Mouse (Mus musculus): ENCODE data around the gene Slc22a2.
A peak's percentile ranks its signal among the peaks of the same experiment; 100 is the strongest.
"Not testable (repeated sequence)": the region's sequence is repeated elsewhere in the genome, so short reads cannot be mapped to it uniquely, and the experiment has no call there.

Gene Slc22a2

DNA sequence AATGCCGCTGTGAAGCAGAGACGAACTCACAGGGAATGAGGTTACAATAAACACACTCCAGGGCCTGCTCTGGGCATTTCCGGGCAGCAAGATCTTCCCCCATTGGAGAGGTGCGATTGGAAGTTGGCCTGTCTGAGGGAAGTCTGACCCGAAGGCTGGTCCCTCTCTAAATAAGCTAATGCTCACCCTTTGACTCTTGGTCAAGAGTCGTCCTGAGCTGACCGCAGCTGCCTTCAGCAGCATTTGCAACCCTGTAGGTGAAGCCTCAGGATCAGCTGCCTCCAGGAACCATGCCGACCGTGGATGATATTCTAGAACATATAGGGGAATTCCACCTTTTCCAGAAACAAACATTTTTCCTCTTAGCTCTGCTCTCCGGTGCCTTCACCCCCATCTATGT lies at the start of gene Slc22a2:
Gene Slc22a2, plus strand, starts transcription at position 142 of the 400 bp plus-strand sequence.
- no peak for DNase-seq (ENCODE audit: low spot score in 2 of 2)

DNA sequence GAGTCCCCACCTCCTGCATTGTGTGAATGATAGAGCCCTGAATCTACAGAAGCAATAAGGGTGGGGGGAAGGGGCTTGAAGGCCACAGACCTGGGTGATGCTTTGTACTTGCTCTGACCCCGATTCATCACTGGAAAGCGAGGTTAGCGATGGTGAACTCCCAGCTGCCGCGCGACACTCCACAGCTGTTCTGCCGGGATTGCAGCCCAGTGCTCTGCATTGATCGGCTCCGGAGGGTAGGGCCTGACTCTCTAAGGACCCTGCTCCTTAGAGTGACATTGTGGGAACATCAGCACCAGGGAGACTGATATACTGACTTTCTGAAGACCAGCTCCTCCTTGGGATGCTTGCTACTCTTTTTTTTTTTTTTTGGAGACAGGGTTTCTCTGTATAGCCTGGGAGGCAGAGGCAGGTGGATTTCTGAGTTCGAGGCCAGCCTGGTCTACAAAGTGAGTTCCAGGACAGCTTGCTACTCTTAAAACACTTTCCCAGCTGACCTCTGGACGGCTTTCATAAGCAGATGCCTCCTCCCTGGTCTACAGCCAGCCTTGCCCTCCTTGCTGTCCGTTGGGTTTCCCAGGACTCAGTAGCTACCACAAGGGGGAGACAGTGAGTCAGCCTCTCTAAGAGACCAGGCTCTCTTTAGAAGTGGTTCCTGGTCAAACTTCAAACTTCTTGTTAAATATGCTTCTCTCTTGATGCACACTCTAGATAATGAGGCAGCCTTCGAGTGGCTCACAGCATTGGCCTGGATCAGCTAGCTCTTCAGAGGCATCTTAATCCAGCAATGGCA lies 49.4 kb upstream of the Slc22a2 start:
- peak in 1 of 2 experiments; percentile 47 for DNase-seq (ENCODE audit: low spot score in 2 of 2)

DNA sequence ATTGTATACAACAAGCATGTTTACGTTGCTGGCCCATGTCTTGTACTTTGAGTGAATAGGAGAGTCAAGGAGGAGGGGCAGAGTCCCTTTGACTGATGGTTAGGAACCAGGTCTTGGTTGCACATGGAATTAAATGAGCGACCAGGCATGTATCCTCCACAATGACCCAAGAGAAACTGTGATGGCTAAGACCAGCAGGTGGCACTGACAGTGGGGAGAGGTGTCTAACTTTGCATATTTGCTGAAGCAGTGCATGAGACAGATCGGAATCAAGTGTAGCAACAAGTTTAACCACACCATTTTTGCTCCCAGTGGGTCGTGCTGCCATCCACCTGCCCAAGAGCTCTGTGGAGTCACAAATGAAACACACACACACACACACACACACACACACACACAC lies 21.7 kb upstream of the Slc22a2 start:
- no peak for DNase-seq (ENCODE audit: low spot score in 2 of 2)

DNA sequence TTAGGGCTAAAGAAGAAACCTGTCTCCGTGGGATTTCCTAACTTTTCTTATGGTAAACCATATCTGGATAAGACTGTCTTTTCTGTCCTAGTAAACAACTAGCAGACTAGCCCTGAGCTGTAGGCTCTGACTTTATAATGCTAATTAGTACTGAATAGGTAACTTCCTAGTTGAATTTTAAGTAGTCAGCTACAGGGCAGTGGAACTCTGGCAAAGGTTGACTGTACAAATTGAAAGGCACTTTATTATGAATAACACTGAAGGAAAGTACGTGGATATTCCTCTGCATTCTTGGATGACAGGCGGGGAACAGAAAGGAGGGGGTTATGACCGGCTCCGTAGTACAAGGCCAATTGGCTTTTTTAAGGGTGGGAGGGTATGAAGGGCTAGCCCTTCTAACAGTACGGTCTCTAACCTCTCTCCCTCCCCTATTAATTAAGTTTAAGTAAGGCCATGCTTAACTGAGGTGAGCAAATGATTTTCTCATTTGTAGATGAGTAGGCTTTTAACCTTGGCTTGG lies 19.4 kb upstream of the Slc22a2 start:
- DNase-seq (ENCODE audit: low spot score in 2 of 2): not testable (repeated sequence)

DNA sequence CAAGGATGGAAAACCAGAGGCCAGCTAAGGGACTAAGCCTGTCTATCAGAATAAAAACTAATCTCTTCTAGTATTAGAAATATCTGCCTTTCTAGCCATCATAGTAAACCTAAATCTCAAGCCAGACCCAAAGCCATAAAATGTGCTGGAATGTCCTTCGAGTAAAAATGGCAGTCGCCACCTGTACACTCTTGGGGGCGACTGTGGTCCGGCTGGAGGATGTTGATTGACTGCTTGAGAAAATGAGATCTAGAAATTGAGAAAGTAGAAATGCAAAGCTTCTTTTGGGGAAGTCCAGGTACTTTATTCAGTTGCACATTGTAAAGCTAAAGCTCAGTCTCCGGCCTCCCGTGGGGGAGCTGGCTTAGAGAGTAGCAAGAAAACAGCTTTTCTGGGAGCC lies 18.5 kb upstream of the Slc22a2 start:
- no peak for DNase-seq (ENCODE audit: low spot score in 2 of 2)

DNA sequence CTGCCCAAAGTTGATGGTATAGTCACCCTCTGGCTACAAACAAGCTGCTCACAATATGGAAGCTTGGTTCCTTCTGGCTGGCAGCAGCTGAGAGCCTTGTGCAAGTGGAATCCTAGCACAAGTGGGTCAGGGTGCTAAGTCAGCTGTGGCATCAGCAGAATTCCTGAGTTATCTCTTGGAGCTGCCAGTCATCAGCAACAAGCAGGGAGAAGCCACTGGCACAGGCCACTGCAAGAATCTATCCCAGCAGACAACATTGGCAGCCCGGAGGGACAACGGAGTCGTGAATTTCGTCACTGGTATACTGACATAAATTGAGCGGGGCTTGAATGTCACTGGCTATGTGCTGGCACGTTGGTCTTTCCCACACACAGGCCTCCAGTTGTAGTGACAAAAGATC lies 12.6 kb upstream of the Slc22a2 start:
- DNase-seq (ENCODE audit: low spot score in 2 of 2): no peak

DNA sequence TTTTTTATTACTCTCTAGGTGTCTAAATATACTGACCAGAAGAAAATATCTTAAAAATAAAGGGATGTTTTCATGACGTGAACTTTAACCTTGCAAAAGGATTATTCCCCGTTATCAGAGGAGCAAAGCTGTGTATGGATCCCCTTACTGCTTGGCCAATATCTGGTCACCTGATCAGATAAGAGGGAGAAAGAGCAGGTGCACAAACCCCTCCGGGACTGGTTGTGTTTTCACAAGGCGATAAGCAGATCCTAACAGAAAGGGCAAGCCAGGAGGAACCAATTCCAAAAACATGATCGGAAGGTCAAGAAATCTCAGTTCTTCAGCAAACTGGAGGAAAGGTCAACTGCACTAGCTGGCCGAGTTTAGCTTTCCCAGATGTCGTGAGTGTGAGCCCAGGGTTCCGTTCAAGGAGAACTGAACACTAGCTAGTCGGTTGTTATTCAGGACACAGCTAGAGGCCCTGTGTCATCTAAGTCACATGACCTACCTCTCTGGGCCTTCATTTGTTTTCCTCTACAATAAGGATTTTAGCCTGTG lies 11.9 kb upstream of the Slc22a2 start:
- DNase-seq (ENCODE audit: low spot score in 2 of 2): no peak

DNA sequence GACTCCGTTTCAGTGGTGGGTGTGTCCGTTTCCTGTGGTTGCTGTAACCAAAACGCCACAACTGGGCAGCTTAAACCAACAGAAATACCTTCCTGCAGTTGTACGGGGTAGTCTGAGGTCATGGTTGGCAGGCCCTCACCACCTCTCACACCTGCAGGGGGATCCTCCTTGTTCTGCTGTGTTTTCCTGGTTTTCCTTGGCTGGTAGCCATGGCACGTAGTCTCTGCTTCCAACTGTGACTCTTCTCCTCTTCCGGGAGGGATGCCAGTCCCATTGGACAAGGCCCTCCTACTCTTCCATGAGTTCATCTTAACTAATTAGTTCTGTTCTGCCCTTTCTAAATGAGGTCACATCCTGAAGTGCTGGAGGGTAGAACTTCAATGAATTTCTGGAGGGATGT lies 8.5 kb upstream of the Slc22a2 start:
- no peak for DNase-seq (ENCODE audit: low spot score in 2 of 2)

DNA sequence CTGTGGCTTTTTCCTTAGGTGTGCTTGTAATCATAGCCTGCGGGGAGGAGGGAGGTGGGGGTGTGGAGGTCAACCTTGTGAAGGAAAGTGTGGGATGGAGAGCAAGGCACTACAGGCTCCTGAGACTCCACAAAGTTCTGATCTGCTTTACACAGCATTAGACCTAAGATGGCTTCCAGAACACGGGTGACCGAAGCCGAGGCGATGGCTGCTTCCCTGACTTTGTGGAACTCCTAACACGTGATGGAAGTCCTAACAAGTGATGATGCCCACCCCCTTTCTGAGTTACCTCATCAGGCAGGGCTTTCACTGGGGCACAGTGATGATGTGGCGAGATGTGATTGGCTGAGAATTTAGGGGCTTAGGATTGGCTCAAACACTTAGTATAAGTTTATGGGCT lies 6.8 kb upstream of the Slc22a2 start:
- DNase-seq (ENCODE audit: low spot score in 2 of 2): no peak

DNA sequence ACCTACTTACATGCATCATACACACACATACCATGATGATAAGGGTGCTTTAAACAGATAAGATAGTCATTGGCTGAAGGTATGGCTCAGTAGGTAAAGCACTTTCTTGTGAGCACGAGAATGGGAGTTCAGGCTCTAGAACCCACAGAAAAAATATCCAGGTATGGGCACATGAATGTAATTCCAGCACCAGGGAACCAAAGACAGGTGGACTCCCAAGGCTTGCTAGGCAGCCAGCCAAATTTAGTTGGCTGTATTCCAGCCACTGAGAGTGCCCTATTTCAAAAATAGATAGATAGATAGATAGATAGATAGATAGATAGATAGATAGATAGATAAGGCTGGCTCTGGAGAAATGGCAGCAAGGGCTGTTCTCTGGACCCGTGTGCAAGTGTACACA lies 1.4 kb downstream of the Slc22a2 start:
- no peak for DNase-seq (ENCODE audit: low spot score in 2 of 2)

DNA sequence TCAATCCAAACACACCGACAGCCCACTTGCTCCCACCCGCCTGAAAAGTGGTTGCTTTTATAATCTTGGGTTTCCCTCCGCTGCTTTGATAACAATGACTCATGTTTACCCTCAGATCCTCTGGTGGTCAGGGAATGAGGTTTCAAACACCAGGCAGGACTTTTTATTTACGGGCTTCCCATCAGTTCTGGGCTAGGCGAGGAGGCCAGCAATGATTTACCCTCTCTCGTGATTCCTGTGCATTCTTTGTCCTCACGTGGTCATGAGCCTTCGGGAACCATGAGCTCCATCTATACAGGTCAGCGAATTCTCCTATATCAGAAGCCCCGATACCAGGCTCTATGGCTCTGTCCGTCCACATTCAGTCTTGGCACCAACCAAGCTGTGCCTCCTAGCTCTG lies 3.0 kb downstream of the Slc22a2 start:
- no peak for DNase-seq (ENCODE audit: low spot score in 2 of 2)

DNA sequence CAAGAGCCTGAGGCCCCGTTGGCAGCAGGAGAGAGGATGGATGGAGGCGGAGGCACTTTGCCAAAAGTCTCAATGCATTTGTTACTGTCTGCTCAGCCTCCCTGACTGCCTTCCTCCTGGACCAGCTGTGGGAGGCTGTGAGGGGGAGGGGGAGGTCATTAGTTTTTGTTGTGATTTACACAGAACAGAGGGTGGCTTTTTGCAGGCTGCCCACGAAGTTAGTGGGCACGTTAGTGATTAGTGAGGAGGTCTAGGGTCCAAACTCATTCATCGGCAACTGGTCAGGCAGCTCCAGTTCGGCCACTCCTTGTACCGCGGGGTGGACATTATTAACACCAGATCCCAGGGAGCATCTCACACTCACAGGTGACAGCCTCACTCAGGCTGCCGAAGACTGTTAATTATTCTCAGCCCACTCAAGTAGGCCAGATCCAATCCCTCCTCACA lies 4.9 kb downstream of the Slc22a2 start:
- no peak for DNase-seq (ENCODE audit: low spot score in 2 of 2)

DNA sequence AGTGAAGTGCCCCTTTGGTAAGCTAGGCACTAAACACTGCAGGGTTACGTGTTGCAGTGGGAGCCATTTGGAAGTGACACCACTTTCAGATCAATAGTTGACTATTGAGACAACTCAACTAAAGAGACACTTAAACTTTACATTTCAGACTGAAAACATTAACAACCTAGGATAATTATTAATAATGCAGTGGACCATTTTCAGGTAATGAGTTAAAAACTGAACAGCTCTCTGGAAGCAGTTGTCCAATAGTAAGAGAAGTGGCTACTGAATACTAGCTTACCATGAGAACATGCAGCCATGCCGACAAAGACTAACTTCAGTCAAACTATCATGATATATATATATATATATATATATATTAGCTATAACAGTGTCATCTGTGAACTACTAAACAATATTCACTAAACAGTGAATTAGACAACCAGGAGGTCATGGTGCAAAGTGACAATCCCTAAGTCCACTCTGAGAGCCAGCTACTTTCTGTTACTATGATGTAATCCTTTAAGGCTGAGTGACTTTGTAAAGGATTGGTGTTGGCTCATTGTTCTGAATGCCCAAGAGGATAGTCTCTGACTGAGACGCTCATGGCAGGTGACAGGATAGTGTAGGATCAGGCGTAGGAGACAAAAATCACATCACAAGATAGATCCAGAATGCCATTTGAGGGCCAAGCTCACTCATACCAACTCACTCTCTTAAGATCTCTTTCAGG lies 7.1 kb downstream of the Slc22a2 start:
- no peak for DNase-seq (ENCODE audit: low spot score in 2 of 2)

DNA sequence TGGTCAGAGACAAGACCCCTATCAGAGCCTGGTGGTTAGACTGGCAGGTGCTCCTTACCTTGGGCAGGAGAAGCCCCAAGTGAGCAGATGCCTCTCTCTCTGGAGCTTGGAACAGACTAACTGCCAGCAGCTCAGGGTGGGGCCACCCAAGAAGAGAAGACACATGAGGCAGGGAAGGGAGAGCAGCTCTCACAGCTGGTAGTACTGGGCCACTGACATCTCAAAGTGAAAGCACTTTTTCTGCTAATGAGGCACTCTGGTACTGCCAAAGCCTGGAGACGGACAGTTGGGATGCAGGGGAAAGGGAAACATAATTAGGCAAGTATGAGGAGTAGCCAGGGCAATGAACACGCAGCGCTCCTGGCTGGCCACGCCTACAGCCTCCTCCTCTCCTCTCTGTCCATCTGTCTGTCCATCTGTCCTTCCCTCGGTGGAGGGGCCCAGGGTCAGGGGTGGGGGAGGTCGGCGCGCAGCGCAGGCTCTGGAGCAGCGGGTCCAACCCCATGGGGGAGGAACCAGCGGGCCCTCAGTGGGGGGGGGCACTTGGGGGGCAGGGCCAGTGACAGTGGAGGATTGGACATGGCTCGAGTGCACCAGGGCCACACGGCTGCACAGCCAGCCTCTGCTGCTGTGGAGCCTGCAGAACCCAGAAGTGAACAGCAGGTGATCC lies 12.0 kb downstream of the Slc22a2 start:
- no peak for DNase-seq (ENCODE audit: low spot score in 2 of 2)

DNA sequence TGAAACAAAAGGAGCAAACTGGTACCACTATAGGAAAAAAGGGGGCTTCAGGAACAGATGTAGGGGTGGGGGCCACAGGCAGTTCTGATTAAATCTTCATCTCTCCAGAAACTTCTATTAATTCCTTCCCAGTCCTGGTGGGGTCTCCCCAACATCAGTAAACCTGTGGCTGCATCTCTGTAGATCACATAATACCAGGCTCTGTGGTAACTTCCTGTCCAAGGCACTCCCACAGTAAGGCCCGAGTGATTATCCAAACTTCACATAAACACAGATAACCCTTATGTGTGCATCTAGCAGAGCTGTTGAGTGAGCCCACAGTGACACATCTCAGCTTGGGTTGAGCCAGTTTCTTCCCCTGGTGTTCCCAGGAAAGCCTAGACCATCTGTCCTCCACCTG lies 22.7 kb downstream of the Slc22a2 start:
- DNase-seq (ENCODE audit: low spot score in 2 of 2): no peak

DNA sequence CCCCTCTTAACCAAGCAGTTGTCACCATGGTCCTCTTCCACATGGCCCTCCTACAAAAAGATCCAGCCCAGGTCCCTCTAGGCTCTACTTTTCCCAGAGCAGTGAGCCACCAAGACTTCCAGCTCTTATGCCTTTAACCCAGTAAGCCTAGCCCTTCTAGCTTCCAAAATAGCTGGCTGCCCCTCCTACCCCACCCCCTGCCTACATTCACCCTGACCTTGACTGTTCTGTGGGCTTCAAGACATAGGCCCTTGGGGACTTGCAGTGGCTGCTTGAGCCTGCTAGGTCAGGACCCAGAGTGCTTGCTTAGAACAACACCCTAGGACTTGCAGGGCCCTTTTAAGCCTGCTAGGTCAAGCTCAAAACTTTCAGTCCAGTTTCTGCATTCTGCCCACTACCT lies 23.3 kb downstream of the Slc22a2 start:
- DNase-seq (ENCODE audit: low spot score in 2 of 2): no peak

DNA sequence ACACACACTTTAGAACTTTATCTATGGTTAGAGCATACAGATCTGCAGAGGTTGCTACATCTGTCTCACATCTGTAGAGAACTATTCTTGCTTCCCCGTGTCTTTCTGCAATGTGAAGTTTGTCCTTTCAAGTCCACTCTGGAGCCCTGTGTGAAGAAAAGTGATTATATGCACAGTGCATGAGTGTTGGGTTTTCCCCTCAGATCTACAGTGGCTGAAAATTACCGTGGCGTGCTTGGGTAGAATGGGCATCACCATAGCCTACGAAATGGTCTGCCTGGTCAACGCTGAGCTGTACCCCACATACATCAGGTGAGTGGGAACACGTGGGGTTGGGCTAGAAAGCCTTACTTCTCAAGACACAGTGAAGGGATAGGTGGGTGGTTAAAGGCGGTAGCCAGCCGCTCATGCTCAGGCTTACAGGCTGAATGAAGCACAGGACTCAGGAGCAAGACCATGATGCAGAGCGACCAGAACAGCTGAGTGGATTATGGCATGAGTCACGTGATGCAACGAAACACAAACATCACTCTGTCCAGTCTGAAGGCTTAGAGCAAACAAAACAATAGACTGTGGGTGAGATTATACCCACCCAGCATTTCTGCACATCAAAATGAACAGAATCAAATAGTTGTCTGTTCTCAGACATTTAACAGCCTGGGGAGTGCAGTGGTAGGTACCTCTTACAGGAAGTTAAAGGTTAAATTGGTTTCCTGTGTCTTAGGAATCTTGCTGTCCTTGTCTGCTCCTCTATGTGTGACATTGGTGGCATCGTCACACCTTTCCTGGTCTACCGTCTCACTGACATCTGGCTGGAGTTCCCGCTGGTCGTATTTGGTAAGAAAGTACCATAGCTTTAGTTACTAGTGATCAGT lies 30.8 kb downstream of the Slc22a2 start:
- DNase-seq (ENCODE audit: low spot score in 2 of 2): no peak

DNA sequence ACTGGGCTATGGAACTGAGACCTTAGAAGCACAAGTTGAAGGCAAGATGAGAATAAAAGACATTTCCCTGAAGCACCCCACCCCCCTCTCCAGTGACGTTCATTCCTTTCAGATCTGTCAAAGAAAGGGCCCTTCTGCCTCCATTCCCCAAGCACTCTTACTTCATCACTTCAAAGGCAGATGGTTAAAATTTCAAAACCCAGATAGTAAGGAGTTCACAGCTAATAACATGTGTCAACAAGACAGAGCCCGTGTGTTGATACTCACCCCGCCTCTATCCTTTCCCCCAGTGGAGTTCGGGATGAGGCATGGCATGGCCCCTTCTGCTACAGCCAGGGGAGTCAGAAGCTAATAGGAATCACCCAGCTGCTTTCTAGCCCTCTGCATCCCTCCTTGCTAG lies 31.5 kb downstream of the Slc22a2 start:
- DNase-seq (ENCODE audit: low spot score in 2 of 2): no peak

DNA sequence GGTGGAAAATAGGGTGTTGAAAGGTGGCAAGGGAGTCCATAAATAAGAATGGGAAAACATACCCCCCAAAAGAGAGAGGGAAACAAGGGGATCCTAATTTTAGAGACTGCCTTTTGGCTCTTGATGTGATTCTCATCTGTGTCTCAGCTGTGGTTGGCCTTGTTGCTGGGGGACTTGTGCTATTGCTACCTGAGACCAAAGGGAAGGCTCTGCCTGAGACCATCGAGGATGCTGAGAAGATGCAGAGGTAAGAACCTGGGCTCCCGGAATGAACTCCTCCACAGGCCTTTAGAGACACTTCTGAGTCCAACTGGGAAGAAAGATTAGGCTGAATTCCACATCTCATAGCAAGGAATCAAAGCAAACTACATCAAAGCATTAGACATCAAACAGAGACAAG lies 35.7 kb downstream of the Slc22a2 start:
- DNase-seq (ENCODE audit: low spot score in 2 of 2): no peak

DNA sequence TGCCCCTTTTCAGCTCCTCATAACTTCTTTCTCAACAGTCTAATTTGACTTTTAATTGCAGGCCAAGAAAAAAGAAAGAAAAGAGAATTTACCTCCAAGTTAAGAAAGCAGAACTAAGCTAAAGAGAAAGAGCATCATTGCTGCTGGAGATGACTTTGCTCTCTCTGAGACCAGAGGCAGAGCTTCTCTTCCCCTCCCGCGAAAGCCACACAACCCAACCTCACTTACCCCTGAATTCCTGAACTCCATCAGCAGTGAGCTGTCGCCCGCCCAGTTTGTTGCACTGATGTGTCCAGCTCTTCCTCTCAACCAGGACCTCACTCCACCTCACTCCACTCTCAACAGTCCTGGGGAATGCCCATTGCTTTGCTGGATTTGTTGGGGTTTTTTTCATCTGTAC lies 44.1 kb downstream of the Slc22a2 start:
- DNase-seq (ENCODE audit: low spot score in 2 of 2): no peak

Measured in spleen, postnatal 14 days (tissue).